Mouse (Mus musculus): ENCODE results near the gene Cmtr1.

- TF ChIP-seq CTCF (IDR thresholded peaks at IDR 0.05; ENCODE audit: extremely low read depth, insufficient read depth, low read length) (no peak), POLR2A (IDR thresholded peaks at IDR 0.05; ENCODE audit: extremely low read depth, insufficient read depth, low read length) (no peak)
Observed at GRCm38 (mm10) chr17:29700573-29700972, 40.2 kb downstream of the Cmtr1 start.
